Mouse (Mus musculus): ENCODE measurements at regions not wholly inside any gene's neighbourhood (a gene's known extent, or its start where the extent isn't known, plus 50 kb on each side); places are given as distances from the start of the nearest gene placed in this dataset.

- DNase-seq (ENCODE audit: low spot score in 2 of 2) = no peak
Measured at GRCm38 (mm10) chr9:61765366-61765765, 149.0 kb downstream of the Rplp1 start.

GRCm38 (mm10) chr9:61757806-61758205, 156.5 kb downstream of the Rplp1 start:
- DNase-seq (ENCODE audit: low spot score in 2 of 2) = no peak

DNA sequence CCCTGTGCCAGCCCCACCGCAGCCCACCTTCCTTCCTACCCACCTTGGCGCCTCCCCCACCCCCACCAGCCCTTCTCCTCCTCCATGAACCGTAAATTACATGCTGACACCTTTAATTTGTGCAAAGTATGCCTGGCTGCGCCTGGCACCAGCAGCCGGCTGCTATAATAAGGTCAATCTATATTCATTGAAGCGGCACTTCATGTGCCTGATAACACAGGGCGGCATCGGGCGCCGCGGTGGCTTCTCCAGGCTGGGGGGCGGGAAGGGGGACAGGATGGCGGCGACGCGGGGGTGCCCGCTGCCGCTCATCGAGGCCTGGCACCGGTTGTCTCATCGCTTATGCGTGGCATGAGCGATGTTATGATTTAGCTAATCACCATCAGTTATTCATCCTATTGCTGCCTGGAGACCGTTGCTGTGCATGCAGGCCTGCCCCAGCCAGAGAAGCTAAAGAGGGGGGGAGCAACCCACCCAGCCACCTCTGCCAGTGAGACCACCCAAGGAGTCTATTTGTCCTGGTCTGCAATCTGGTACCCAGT, 157.5 kb downstream of the Rplp1 start:
- peak in 1 of 2 experiments; percentile 52 for DNase-seq (ENCODE audit: low spot score in 2 of 2)

- DNase-seq (ENCODE audit: low spot score in 2 of 2) = no peak
Measured at GRCm38 (mm10) chr9:61756224-61756800, 158.0 kb downstream of the Rplp1 start.

DNA sequence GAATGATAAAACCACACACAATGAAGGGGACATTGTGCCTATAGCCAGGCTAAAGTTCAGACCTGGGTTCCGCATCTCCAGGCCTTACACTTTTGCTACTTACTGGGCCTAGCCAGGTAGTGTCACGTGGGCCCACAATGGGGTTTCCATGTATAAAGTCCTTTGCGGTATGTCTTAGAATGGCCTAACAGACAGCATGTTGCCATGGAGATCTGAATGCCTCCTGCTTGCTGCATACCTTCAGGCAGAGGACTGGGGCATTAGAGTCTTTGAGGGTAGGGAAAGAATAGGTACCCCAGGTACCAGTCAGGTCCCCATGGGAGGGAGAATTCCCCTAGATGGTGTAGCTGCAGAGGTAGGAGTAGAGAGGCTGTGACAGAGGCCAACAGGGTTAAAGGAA, 159.0 kb downstream of the Rplp1 start:
- no peak for DNase-seq (ENCODE audit: low spot score in 2 of 2)

DNA sequence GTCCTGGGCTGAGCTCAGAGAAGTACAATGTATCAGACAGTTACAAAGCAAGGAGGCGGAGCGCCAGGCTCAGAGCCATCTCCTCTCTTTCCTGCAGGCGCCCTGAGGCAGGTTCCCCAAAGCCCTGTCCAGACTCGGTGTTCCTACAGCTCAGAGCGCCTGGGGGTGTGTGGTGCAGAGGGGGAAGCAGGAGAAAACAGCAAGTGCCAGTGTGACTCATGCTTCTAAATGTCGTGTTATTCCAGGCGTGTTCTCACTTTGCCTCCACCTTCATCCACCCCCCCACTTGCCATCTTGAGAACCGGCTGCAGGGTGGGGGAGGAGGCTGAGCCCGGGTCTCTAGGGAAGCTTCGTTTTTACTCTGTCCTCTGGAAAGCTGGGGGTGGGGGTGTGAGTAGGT, 160.5 kb downstream of the Rplp1 start:
- DNase-seq (ENCODE audit: low spot score in 2 of 2) = peak; percentile 81 to 88

DNA sequence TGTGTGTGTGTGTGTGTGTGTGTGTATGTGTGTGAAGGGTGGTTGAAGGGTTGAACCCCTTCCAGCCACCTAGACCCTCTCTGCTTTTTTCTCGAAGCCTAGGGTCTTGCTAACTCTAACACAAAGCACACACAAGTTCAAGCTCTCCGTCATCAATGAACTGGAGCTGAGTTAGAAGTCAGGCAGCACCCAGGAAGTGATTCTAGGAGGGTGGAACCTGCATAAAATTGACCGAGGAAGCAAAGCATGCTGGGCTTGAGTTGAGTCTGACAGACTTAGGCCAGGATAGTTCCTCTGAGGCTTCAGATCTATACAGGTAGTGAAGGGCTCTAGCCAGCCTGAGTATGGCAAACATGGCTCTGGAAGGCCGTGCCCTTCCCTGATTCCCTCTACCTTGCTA, 165.1 kb downstream of the Rplp1 start:
- no peak for DNase-seq (ENCODE audit: low spot score in 2 of 2)

DNA sequence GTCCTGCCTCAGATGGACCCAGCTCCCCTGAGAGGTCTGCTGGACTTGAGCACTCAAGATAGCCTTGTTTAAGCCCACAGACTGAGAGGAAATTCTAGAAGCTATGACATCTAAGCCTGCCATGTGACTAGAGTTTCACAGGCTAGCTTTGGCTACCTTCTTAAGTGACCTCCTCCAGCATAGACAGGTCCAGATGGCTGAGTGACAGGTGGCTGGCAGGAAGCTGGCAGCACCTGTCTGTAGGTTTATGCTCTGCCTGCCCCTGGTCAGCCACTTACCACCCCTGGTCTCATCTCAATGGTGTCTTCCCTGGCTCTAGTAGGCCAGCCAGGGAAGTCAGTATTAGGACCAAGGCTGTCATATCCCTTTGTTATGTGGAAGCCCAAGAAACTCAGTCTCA, 165.9 kb downstream of the Rplp1 start:
- no peak for DNase-seq (ENCODE audit: low spot score in 2 of 2)

GRCm38 (mm10) chr9:61746401-61746800, 167.9 kb downstream of the Rplp1 start:
- no peak for DNase-seq (ENCODE audit: low spot score in 2 of 2)

DNA sequence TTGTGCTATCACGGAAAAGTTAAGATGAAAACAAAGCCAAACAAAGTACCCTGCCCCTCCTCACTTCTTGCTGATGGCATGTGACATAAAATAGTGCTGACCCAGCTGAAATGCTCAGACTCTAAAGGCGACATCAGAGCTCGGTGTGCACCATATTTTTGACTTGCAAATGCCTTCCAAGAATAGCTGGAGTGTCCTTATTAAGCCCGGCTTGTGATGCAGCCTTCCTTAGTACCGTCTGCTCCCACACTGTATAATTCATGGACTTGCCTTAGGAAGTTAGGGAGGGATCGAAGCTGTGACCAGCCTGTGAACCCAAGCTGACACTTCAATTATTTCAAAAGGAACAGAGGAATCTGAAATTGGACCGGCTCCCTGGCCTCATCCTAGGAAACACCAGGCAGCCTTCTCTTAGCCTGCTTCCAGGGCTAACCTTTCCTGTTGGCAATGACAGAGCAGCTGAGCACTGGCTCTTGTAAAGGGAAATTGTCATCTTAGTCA, 169.0 kb downstream of the Rplp1 start:
- DNase-seq (ENCODE audit: low spot score in 2 of 2) = peak in 1 of 2 experiments; percentile 54

DNA sequence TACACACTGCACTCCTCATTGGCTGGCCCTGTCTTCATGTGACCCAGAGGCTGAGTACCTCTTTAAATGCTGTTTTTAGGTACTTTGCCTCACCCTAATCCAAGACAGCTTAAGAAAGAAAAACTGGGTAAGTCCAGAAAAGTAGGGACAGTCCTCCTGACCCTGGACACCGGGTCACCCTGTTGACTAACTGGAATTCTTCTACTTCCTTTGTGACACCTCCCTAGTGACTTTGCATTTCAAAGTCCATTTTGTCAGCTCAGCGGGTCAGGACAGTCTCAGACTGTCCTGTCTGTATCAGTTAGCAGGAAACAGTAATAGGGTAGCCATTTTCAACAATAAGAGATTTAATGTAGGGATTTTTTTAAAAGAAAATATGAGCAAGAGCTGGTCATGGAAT, 180.8 kb downstream of the Rplp1 start:
- no peak for DNase-seq (ENCODE audit: low spot score in 2 of 2)

DNA sequence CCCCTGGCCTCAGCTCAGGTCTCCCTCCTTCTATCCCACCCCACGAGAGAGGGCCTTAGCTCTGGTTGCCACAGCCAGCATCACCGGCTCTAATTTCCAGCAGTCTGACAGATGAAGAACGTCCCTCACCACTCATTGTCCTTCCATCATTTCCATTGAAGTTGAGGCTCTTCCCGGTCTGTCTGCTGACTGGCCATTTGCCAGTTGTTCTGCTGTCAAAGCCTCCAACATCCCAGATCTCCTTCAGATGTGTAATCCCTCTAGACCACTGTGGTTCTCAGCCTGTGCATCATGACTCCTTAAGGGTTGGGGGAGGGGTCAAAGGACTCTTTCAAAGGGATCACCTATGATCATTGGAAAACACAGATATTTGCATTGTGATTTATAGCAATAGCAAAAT, 181.6 kb downstream of the Rplp1 start:
- DNase-seq (ENCODE audit: low spot score in 2 of 2) = no peak

- DNase-seq (ENCODE audit: low spot score in 2 of 2) = no peak
Measured at GRCm38 (mm10) chr9:61728115-61728514, 186.2 kb downstream of the Rplp1 start.

- peak in 1 of 2 experiments; percentile 11 for DNase-seq (ENCODE audit: low spot score in 2 of 2)
Measured at GRCm38 (mm10) chr9:61727651-61728050, 186.7 kb downstream of the Rplp1 start.

GRCm38 (mm10) chr9:61724070-61724469, 190.3 kb downstream of the Rplp1 start:
- no peak for DNase-seq (ENCODE audit: low spot score in 2 of 2)

- no peak for DNase-seq (ENCODE audit: low spot score in 2 of 2)
Measured at GRCm38 (mm10) chr9:61723021-61723581, 191.2 kb downstream of the Rplp1 start.

GRCm38 (mm10) chr9:61721851-61722250, 192.5 kb downstream of the Rplp1 start:
- DNase-seq (ENCODE audit: low spot score in 2 of 2) = no peak

DNA sequence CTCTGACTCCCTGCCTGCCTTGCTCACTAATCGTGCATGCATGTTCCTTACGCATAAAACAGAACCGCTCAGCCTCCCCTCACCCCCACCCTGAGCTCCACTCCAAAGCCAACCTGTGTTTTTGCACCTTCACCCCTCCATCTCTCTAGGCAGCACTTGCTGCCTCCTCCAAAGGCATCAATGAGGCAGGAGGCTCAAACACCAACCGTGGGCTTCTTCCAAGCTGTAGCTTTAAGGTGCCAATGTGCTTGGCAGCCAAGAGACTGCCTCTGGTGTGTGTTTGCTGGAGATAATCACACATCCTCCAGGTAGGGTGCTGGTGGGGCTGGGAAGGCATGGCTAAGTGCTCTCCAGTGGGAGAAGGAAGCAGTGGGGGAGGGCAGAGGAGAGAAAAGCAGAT, 193.3 kb downstream of the Rplp1 start:
- no peak for DNase-seq (ENCODE audit: low spot score in 2 of 2)

GRCm38 (mm10) chr9:61720206-61720605, 194.1 kb downstream of the Rplp1 start:
- DNase-seq (ENCODE audit: low spot score in 2 of 2) = no peak

- no peak for DNase-seq (ENCODE audit: low spot score in 2 of 2)
Measured at GRCm38 (mm10) chr9:61716751-61717150, 197.6 kb downstream of the Rplp1 start.

DNA sequence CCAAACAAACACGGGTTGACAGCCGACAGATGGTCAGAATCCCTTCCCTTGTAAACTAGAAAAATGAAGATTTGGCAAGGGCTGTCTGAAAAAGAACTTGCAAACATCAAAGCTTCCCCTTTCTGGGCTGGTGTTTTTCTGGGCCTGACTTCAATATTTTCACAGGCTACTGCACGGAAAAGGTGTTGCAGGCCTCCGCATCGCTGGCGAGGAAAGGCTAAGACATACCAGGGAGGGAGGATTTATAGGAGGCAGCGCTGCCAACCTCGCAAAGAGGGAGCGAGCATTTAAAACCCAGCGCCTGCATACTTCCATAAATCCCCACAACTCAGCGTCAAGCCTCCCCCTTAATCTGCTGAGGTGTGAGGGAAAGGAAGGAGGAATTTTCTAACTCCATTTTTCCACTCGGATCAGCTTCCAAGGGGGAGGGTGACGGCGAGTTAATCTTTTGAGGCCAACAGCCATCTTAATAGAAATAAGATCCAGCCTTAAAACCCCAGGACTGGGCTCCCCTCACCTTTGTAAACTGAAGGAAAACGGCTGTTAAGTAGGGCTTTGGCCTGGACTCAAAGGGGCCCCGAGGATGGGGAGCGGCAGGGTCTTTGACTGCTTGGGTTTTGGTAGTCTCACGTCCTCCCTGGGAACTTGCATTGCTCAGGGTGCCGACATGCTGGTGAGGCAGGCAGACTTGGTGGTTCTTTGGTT, 199.9 kb downstream of the Rplp1 start:
- DNase-seq (ENCODE audit: low spot score in 2 of 2) = peak; percentile 56 to 70

DNA sequence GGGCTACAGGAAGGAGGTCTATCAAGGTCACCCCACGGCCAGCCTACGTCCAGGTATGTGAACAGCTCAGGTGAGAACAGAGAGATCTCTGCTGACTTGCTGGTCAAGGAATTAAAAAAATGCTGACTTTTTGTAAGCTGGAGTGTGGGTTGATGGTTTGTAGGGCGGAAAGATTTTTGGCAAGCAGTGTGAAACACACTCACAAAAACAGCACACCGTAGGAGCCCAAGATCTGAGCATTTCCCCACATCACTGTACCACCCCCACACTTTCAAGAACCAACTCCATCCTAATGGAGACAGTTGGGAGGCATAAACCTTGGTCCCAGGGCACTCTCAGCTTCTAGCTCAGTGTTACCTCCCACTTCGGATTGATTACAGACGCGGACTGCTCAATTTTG, 200.5 kb downstream of the Rplp1 start:
- DNase-seq (ENCODE audit: low spot score in 2 of 2) = peak in 1 of 2 experiments; percentile 28
